Mouse (Mus musculus): ENCODE data around the gene Atxn7l1.
"Not testable (repeated sequence)": the region's sequence is repeated elsewhere in the genome, so short reads cannot be mapped to it uniquely, and the experiment has no call there.

Atxn7l1 gene

DNA sequence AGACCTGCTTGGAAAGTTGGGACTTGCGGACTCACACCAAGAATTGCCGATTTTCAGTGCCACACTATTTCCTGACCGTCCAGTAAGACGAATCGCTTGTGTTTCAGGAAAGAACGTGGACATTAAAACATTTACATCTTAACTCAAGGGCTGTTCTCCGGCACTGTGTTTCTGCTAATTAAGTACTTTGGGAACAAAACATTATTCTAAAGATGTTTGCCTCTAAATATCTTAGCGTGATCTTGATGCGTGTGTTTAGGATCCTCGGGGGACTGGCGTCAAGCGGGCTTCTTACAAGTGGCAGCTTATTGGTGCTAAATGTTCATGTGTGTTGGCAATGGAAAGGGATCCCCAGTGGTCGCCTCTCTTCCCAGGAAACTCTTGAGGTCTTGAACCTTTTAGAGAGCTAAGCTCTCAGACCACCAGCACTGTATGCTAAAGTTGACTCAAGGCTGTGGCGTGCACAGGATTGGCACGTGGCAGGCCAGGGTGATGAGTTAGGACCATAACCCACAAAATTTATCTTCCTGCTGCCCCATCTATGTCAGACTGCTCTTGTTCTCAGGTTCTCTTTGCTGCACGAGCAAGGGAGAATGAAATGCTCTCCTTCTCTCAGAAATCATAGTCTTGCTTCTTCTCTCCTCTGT lies 2.2 kb downstream of the Atxn7l1 start:
- no peak for DNase-seq (ENCODE audit: low read depth, low spot score)

DNA sequence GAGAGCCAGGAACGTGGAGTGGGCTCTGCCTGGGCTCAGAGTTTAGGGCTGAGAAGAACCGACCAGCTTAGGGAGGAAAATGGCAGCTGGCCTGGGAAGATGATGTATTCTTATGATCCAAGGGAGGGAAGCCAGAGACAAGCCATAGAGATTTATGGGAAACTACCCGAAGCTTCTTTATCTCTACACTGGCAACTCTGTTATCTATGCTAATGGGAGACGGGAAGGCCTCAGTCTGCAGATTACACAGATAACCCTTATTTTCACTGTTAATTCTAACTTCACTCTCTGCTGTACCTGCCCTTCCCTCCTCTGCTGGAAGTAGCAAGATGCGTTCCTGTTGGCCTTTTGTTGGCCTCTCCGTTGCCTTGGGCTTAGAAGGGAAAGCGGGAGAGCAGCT lies 5.6 kb downstream of the Atxn7l1 start:
- DNase-seq (ENCODE audit: low read depth, low spot score): no peak

DNA sequence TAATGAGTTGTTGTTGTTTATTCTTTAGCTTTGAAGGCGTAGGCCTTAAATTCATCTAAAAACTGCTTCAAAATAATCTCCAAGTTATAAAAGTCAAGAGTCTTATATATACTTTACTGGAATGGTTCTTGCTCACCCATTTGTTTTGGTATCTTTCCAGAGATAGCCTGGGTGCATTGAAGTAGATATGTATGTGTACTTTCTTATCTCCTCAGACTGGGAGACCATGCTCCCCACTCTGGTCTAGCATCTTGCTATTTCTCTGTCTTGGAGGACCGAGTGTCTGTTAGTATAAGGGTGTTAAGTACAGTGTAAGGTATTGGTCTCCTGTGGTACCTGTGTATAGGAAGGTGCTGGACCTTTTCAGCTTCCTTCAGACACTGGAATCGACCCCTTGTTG lies 6.4 kb downstream of the Atxn7l1 start:
- DNase-seq (ENCODE audit: low read depth, low spot score): no peak

DNA sequence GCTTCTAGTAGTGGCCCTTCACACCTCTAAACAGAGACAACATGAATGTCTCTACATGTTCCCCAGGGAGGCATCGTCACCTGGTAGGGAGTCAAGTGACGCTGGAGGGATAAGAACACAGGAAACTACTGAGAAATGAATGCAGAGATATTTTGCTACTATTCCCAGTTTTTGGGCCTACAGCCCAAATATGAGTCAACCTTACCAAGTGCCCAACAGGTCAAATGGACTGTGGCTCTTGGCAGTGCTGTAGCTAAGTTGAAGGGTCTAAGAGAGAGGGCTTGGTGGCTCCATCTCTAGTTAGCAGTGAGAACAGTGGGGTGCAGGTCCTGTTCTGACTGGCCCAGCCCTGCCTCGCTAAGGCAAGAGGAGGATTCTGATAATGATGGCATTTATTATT lies 7.2 kb downstream of the Atxn7l1 start:
- DNase-seq (ENCODE audit: low read depth, low spot score): no peak

DNA sequence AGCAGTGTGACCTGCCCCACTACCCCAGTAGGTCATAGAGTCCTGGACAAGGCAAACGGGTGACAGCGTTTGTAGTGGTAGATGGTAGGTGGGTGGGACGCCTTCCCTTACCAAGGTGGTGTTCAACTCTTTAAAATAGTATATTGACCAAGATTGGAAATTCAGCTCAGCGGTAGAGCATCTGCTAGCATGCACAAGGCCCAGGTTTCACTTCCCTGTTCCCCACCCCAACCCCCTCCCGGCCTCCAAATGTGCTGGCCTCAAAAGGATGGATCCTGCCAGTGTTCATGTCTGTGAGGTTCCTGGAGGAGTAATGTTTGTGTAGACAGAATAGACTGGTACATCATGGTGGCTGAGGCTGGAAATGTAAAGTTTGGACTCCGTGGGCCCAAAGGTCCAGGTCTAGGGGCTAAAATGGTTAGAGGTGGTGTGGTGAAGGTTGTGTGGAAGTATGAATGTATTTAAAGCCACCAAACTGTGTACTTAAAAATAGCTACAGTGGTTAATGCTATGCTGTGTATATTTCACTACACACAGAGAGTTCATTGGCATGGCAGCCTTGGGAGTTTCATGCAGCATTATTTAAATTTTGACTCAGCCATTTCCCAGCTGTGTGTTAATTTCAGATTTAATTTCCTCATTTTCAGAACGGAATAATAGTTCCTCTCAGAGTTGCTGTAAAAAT lies 9.0 kb downstream of the Atxn7l1 start:
- peak; percentile 92 for DNase-seq (ENCODE audit: low read depth, low spot score)

DNA sequence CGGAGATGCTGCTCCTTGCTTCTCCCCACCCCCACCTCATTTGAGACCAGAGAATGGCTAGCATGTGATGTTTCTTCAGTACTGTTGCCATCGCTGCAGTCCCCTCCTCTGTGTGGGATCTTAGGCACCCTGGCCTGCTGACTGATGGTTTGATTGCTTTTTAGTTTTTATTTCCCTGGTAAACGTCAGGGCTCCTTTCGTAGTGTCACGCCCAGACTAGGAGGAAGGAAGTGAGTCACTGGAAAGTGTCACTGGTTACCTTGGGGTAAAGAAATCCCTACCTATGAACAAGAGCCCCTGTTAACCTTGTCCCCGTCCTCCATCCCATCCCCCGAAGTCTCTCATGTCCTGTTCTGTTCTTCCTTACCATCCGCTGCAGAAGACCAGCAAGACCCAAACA lies 10.8 kb downstream of the Atxn7l1 start:
- DNase-seq (ENCODE audit: low read depth, low spot score): no peak

DNA sequence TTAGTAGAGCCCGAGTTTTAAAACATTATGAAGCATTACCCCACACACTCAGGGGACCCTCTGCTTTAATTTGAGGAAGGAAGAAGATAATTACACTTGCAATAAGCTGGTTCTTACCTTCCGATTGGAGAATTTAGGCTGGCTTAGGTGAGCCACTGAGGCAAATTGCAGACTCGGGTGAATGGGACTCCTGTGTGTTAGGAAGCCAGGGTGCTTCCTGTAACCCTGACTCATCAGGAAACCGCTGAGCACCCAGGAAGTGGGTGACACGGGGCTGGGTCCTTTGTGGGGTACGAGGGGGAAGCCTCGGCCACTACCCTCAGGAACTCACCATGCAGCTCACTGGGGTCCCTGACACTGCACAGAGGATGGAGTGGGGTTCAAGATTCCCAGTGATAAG lies 12.9 kb downstream of the Atxn7l1 start:
- no peak for DNase-seq (ENCODE audit: low read depth, low spot score)

DNA sequence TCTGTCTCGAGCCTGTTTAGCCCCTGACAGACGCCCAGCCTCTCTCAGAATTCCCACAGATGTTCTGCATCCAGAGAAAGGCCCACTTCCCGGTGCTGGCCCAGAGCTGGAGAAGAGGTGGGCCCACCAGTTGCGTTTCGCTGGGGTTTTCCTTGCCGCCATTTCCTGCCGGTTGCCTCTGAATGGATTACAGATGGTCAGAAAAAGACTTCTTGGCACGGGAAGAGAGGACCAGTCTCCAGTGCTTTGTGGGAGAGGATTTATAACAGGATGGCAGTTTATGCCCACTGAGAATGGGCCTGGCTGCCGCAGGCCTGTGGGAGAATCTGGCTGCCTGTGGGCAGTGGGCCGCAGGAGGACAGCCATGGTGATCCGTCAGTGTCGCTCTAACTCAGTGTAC lies 15.0 kb downstream of the Atxn7l1 start:
- no peak for DNase-seq (ENCODE audit: low read depth, low spot score)

DNA sequence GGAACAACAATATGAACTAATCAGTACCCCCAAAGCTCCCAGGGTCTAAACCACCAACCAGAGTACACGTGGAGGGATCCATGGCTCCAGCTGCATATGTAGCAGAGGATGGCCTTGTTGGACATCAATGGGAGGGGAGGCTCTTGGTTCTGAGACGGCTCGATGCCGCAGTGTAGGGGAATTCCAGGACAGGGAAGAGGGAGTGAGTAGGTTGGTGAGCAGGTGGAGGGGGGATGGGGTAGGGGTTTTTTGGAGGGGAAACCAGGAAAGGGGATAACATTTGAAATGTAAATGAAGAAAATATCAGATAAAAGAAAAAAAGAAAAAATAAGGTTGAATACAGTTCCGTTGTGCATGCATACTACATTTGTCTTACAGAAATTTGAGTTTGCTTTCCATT lies 16.5 kb downstream of the Atxn7l1 start:
- DNase-seq (ENCODE audit: low read depth, low spot score): not testable (repeated sequence)

DNA sequence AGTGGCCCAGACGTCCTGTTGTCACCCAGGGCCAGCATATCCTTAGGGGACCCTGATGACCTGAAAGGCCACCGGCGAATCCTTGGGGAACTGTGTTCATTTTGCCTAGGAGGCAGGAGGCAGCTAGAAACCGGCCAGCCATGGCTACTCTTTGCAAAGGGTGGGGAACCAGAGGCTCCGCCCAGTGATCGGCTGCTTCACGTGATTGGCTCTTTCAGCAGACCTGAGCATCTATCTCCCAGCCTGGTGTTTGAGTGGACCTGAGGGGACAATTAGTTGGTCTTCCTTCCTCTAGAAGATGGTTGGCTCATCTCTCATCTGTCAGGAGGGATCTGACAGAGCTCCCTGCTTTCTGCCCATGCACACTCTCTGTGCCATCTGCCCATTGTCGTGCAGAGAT lies 19.2 kb downstream of the Atxn7l1 start:
- DNase-seq (ENCODE audit: low read depth, low spot score): no peak

DNA sequence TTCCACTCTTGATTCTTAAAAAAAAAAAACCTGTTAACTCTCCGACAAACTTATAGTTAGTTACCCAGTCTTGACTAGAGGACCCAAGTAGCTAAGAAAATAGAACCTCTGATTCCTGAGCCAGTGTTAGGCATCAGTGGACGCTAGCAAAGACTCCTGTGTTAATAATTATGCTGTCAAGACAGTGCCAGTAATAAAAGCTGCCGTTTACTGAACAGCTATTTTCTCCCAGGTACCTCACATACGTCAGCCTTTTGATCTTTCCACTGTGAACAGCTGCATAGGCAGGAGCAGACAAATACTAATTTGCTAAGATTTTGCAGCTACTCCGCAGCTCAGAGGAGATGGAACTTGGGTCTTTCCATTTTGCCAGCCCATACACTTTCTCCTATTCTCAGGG lies 20.1 kb downstream of the Atxn7l1 start:
- no peak for DNase-seq (ENCODE audit: low read depth, low spot score)

DNA sequence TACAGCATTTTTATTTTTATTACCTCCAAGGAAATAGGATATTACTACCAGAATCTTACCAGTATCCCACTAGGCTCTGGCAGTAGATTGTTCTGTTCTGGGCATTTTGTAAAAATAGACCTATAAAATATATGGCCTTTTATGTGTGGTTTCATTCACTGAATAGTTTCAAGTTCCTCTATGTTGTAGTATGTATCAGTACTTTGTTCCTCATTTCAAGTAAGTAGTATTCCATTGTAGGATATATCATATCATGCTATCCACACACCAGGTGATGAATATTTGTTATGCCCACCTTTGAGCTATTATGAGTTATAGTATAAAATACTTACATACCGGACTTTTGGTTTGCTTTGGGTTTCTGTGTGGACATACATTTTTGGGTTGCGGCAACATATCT lies 21.0 kb downstream of the Atxn7l1 start:
- peak; percentile 41 for DNase-seq (ENCODE audit: low read depth, low spot score)

DNA sequence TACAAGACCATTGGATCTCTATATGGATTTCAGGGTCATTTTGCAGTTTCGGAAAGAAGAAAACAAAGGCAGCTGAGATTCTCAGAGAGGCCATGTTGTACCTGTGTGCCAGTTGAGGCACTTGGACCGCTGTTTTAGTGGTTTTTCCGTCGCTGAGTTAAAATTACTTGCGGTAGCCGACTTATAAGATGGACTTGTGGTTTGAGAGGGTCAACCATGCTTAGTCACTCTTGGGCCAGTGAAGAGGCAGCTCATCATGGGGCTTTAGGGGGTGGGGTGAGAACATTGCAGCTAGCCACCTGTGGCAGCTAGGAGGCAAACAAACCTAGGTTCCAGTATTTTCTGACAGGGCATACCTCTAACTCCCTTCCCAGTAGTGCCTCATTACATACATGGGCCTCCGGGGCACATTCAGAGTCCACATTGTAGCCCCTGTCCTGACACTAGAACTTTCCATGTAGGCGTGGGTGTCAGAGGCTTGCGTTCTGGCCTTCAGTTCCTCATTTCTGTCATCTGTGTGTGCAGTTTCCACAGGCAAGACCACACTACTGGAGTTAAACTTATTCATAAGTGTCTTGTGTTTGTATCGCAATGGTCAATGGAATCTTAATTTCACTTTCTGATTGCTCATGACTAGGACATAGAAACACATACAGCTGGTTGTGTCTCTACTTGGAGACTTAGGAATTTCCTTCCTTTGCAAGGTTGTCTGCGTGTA lies 22.4 kb downstream of the Atxn7l1 start:
- DNase-seq (ENCODE audit: low read depth, low spot score): peak; percentile 39

DNA sequence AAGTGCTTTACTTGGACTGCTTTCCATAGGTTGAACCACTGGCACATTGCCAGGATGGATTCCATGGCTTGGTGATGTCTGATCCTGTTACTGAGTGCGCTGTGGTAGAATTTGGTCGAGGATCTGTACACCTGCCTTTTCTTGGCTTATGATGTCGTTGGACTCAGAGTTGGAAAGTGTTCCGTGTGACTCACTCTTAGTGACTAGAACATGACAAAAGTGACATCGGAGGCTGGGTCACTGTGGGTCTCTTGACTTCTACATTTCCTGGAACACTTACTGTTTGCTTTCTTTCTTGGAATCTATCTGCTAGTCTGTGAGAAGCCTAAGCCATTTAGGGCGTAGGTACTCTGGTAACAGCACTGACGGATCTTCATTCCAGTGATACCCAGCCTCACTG lies 23.3 kb downstream of the Atxn7l1 start:
- no peak for DNase-seq (ENCODE audit: low read depth, low spot score)

DNA sequence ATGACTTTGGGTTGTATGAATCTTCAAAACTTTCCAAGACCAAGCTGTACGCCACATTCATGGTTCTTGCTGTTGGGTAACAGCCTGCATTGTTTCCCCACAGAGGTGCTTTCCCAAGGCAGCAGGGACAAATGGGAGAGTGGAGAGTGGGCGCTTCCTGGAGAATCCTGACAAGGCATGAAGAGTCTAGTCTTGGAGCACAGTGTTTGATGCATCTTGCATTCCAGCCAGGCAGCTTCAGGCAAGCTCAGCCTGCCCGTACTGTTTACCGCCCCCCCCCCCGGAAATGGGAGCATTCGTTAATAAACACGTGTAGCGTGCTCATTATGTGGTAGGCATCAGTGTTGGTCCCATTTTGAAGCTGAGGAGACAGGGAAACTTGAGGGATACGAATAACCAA lies 25.4 kb downstream of the Atxn7l1 start:
- DNase-seq (ENCODE audit: low read depth, low spot score): no peak

DNA sequence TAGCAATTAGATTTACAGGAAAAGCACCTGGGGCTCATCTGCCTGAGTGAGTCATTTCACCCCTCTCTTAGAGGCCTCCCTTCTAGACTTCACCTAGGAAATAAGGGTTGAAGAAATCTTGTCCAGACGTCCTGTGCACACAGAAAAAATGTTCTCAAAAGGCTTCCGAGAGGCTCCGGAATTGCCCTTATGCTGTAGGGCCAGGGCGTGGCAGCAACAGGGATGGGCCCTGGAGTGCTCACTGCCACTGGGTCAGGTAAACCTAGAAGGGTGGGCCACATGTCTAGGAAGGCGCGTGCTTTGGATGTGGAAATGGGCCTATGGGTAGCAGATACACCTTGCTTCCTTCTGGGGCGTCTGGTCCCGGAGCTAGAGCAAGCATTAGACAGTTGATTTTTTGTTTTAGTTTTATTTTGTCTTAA lies 26.2 kb downstream of the Atxn7l1 start:
- peak; percentile 11 for DNase-seq (ENCODE audit: low read depth, low spot score)

DNA sequence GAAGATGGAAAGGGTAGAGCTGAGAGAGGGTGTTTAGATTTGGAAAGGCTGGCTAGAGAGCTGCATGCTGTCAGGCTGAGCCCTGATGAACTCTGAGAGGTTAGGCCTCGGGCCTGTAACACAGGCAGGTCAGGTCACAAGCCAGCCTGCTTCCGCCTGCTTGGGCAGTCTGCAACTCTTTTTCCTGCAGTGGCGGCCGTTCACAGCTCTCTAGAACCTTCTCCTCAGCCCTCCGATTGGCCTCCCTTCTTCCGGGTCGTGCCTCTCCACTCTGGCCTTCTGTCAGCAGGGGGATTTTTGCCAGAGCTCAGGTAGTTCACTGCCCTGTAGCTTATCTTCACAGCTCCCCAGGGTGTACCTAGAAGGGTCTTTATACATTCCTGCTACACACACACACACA lies 26.7 kb downstream of the Atxn7l1 start:
- no peak for DNase-seq (ENCODE audit: low read depth, low spot score)

DNA sequence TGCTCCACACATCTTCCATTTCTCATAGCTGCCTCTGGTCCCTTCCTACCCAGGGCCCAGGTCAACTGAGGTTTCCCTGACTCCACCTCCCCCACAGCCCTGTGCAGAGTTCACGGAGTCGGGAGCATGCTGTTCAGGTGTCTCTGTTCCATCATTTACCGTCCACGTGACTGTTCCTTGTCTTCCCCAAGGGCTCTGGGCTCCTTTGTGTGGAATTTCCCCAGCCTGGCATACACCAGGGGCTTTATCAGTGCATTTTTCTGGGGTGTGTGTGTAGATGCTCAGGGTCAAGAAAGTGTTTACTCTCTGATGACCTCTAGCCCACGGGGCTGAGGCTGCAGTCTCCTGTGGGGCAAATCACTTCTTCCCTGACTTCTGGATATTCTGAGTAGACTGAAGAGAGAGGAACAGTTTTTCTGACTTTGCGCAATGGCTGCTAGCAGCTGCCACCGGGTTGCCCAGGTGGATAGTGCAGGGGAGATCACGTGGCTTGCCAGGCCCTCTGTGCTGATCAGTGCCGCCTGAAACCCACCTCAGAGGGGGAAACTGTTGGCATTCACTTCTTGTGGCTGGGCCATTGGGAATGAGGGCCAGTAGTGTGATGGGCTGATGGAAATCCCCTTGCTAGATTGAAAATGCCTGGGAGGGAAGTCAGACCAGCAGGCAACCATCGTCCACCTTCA lies 27.3 kb downstream of the Atxn7l1 start:
- DNase-seq (ENCODE audit: low read depth, low spot score): no peak

DNA sequence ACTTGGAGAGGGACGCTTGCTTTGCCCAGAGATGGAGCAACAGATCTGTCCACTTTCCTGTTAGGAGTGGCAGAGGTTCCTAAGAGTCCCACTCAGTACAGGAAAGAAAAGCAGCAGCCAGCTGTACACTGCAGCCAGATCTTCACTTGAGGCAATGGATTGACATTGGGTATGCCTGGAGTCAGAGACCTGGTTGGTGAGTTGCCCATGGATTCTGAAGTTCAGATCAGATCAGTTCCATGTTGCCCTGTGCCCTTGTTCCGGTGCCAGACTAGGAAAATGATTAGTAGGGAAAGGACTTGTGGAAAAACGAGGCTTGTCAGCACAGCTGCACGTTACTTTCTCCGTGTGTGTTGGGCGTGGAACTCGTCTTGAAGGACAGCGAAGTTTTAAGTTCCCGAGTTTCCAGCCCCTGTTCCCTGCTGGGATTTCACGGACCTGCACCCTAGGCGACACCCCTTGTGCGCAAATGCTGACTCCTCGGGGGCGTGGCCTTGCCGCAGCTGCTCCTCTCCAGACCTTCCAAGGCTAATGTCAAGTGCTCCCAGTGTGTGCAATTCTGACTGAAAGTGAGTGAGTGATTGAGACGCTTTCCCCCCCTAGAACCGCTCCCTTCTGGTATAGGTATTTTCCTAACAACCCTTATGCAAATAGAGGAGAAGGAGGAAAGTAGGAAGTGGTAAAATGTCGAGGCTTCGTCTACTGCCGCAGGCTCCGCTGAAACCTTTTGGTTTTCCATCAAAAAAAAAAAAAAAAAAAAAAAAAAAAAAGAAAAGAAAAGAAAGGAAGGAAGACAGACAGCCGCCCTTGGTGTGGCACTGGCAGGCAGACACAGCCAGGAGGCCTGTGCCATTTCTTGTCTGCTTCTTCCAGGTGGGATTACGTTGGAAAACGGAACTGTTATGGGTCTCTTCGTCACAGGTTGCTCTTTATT lies 28.4 kb downstream of the Atxn7l1 start:
- DNase-seq (ENCODE audit: low read depth, low spot score): peak; percentile 33

DNA sequence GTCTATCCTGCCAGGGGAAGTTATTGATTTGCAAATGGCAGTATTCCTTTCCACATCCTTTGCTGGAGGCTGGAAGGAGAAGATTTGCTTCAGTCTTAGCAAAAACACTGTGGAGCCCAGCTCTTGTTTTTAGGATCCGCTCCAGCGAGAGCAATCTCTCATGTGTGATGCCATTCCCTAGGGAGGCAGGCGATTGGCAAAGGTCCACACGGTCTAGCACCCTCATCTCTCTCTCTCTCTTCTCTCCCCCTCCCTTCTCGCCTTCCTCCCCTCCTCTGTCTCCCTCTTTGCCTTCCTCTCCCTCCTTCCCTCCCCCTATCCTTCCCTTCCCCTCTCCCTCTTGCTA lies 29.0 kb downstream of the Atxn7l1 start:
- DNase-seq (ENCODE audit: low read depth, low spot score): no peak

DNA sequence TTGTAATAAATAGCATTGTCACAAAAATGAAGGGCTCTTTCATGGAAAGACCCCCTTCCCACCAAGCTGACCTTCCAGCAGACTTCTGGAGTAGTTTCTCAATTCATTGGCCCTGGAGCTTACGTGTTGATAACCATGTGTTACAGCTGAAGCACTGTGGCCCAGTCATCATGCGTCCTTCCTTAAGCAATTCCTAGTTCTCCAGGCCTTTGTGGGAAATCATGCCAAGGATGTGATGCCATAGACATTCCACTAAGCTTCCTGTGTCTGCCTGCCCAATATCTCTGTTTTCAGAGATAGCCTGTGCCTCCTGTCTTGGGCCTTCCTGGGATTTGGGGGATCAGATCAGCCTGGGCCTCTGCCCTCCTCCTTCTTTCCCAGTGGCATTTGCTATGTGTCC lies 32.9 kb downstream of the Atxn7l1 start:
- no peak for DNase-seq (ENCODE audit: low read depth, low spot score)
